Mouse (Mus musculus) lung, adult 2 months (tissue): ENCODE data around the gene H2-M5. TPM values are rescaled to one million over a fixed set of nuclear protein-coding genes. Genes with fewer than 3 reads are reported as not detected.

ENCODE experiments used
- DNase-seq: peaks from one replicate; pipeline ENCODE4 v3.0.0; 2022
- H3K4me1 ChIP-seq: fragments of 200-500 bp; 2 replicates; pipeline ENCODE4 v1.6.1; 2011; ENCODE audit warnings: low read length; ENCODE audit not compliant: control insufficient read depth, insufficient read depth
- H3K4me3 ChIP-seq: fragments of 200-500 bp; replicated peaks from 2 replicates; pipeline ENCODE3; 2011; ENCODE audit warnings: low read depth, mild to moderate bottlenecking, control low read depth, low read length; ENCODE audit errors: extremely low read depth
- CTCF ChIP-seq: fragments of 200-500 bp; IDR thresholded peaks from 2 replicates; pipeline ENCODE4 v1.5.1; 2011; ENCODE audit warnings: mild to moderate bottlenecking, low read length, control low read depth; ENCODE audit not compliant: insufficient read depth
- POLR2A ChIP-seq: fragments of 200-500 bp; IDR thresholded peaks from 2 replicates; pipeline ENCODE4 v1.6.1; 2011; ENCODE audit warnings: low read depth, mild to moderate bottlenecking, control low read depth, low read length, borderline replicate concordance; ENCODE audit errors: extremely low read depth
- WGBS: fragments of 180-500 bp; shearing (Covaris S2); methylation state at CpG from one replicate; pipeline ENCODE4 v1.1.7; 2018; 5-methylcytosine and 5-hydroxymethylcytosine counted together
- polyA plus RNA-seq: library from polyadenylated mRNA; depleted of rRNA; stranded (reverse); fragments of >200 nt; gene quantifications from 2 replicates; pipeline ENCODE4 v1.2.3, GENCODE M21; 2012

Gene H2-M5
- polyA plus RNA-seq, 1 experiment, result 1.2 TPM

GRCm38 (mm10) chr17:37011719-37012118, 22.4 kb upstream of the H2-M5 start:
- DNase-seq, result no peak
- Histone ChIP-seq H3K4me1 (no peaks in the 10 kb centered on the region), H3K4me3 (no peak overlapping the region)
- WGBS, result 69% methylated on average over 3 of the region's 3 CpGs
- no peak for TF ChIP-seq CTCF
- no peak for TF ChIP-seq POLR2A

DNA sequence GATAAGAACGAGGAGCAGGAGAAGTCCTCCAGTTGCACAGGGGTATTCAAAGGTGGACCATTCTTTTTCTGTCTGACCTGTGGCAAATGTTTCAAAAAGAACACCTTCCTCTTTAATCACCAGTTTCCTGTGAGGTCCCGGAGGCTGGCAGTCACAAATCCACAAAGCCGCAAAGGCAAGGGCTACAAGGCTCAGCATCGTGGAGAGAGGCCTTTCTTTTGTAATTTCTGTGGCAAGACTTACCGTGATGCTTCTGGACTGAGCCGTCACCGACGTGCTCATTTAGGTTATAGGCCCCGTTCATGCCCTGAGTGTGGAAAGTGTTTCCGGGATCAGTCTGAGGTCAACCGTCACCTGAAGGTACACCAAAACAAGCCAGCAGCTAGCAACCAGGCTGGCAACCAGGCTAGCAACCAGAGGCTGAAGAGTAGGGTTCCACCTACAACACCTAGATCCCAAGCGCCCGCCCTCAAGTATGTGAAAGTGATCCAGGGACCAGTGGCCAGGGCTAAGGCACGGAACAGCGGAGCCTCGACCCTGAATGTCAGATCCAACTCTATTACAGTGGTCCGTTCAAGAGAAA, 20.2 kb upstream of the H2-M5 start:
- no peaks in the 10 kb centered on the region for H3K4me1 ChIP-seq
- no peak overlapping the region for H3K4me3 ChIP-seq
- DNase-seq, result no peak
- TF ChIP-seq CTCF, result no peak
- no peak for TF ChIP-seq POLR2A
- WGBS, result 88% methylated on average over 17 of the region's 17 CpGs

DNA sequence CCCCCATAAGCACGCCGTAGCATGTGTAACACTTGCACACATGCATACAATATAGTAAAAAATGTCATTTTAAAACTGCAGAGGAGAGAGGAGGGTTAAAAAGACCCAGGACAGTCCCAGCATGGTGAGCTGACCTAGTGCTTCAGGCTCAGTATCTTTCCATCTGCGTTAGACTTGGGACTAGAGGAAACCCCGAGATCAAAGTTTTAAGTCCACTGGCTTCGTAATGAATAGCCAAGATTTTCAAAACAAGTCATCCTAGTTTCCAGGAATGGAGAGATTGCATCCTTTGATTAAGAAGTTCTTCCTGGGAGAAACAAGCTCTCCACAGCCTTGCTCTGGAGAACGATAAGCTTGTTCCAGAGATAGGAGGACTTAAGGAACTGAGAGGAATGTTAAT, 18.8 kb upstream of the H2-M5 start:
- no peak for TF ChIP-seq POLR2A
- TF ChIP-seq CTCF, result no peak
- no peak for DNase-seq
- 79% methylated on average over 6 of the region's 6 CpGs for WGBS
- Histone ChIP-seq H3K4me1 (peaks cover 1% of the 10 kb centered on the region), H3K4me3 (no peak overlapping the region)

GRCm38 (mm10) chr17:37003366-37003765, 14.0 kb upstream of the H2-M5 start:
- DNase-seq, result no peak
- Histone ChIP-seq H3K4me1 (peaks cover 4% of the 10 kb centered on the region), H3K4me3 (no peak overlapping the region)
- WGBS, result 27% methylated on average over 4 of the region's 4 CpGs
- TF ChIP-seq CTCF, result no peak
- no peak for TF ChIP-seq POLR2A

- H3K4me3 ChIP-seq, result peak overlapping the region; percentile 78
- TF ChIP-seq CTCF (no peak), POLR2A (no peak)
- WGBS, result 1% methylated on average over 49 of the region's 49 CpGs
- DNase-seq, result peak; percentile 74
- H3K4me1 ChIP-seq, result peaks cover 4% of the 10 kb centered on the region
These were observed 13.3 kb upstream of the H2-M5 start for GRCm38 (mm10) chr17:37002364-37003330.

DNA sequence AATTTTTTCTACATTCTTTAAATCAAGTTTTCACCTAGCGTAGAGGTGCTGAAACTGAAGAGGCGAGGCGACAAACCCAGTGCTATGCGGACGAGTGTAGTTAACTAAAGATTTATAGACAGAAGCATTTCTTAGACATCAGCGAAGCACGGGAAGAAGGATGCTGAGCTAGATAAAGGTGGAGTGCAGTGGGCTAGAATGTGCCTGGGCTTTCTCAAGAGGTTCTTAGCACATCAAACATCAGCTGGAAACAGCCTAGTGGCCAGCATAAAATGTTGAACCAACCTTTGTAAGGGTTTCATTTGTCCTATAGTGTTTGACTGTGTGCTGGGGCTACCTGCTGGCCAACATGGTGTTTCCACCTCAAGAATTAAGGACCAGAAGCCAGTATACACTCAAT, 11.5 kb upstream of the H2-M5 start, which contains the start of gene Zfp57:
TSS of gene Zfp57 (plus strand) at position 301 of the 400 bp plus-strand sequence.
- no peak for DNase-seq
- Histone ChIP-seq H3K4me3 (no peak within 1 kb of the TSS), H3K4me1 (peaks cover 4% of the 10 kb centered on the region)
- TF ChIP-seq CTCF (no peak), POLR2A (no peak)
- 93% methylated on average over 7 of the region's 7 CpGs for WGBS

DNA sequence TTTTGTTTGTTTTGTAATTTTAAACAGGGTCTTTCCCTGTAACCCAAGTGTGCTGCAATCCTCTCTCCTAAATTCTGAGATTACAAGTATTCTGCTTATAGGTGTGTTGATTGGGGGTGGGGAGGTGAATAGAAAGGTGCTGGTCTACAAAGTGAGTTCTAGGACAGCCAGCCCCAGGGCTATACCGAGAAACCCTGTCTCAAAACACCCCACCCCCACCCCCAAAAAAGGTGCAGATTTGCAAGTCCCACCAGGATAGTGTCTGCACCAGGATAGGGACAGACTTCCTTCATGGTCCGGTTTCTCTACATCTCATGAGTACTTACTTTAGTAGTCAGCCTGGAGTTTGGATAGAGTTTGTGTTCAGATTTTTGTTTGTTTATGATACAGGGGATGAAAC, 9.1 kb upstream of the H2-M5 start:
- H3K4me1 ChIP-seq, result peaks cover 4% of the 10 kb centered on the region
- TF ChIP-seq POLR2A, result no peak
- TF ChIP-seq CTCF, result no peak
- no peak for DNase-seq
- WGBS, result 63% methylated on average over 2 of the region's 2 CpGs
- H3K4me3 ChIP-seq, result no peak overlapping the region

DNA sequence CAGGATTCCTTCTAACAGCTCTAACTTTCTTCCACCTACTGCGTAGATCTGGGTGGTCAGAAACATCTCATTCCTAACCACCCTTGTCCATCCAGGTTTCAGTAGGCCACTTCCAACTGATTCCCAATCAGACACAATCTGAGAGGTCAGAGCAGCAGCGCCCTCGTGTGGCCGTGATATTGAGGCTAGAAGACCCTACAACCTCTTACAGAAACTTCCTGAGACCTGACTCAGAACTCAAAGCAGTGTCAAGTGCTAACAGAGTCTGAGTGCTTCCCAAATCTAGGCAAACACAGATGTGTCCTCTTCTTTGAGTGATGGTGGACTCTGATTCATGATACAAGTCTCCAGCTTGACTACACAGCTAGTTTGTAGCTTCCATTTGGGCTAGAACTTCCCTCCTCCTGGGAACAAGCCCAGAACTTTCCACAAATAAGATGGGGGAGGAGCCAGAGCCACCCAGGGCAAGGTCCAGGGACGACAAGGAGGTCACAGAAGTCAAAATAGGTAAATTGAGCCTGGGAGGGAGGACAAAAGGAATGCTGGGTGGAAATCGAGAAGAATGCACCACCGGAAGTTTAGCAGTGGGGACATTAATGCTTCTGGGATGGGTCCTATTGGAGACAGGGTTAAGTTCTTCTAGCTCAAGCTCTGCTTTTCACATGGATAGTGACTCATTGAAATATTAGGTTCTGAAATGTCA, 7.8 kb upstream of the H2-M5 start:
- TF ChIP-seq CTCF (peak; percentile 87), POLR2A (no peak)
- no peak overlapping the region for H3K4me3 ChIP-seq
- WGBS, result 23% methylated on average over 7 of the region's 7 CpGs
- no peaks in the 10 kb centered on the region for H3K4me1 ChIP-seq
- DNase-seq, result peak; percentile 82

DNA sequence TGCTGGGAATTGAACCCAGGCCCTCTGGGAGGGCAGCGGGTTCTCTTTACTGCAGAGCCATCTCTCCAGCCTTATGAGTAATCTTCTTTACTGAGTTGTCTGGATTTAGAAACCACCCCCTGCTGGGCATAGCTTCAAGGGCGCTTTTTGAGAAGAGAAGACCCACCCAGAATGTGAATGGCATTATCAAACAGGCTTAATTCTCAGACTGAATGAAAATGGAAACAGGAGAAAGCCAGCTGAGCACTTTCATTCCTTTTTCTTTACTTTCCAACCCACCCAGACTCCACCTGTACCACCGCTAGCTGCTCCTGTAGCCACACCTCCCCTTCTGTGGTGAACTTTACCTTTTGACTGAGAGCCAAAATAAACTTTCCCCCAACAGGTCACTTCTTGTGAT, 6.1 kb upstream of the H2-M5 start:
- no peak for TF ChIP-seq CTCF
- no peak for TF ChIP-seq POLR2A
- H3K4me3 ChIP-seq, result no peak overlapping the region
- no peaks in the 10 kb centered on the region for H3K4me1 ChIP-seq
- 66% methylated on average over 3 of the region's 3 CpGs for WGBS
- DNase-seq, result no peak

DNA sequence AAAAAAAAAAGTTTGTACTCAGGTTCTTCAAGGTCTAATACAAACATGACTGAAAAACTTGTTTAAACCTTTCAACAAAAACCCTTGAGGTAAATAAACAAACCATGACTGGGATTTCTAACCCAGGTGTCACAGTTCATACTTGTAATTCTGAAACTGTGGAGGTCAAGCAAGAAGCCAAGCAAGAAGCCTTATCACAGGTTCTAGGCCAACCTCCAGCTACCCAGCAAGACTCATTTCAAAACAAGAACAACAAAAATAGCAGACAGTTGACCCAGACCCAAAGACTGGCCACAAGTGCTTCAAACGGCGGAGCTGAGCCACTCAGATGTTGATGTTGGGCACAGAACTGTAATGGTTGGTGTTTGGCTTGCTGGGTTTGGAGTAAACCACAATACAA, 5.2 kb upstream of the H2-M5 start:
- TF ChIP-seq CTCF (no peak), POLR2A (no peak)
- no peaks in the 10 kb centered on the region for H3K4me1 ChIP-seq
- DNase-seq, result no peak
- WGBS, result 63% methylated on average over 2 of the region's 2 CpGs
- H3K4me3 ChIP-seq, result no peak overlapping the region
